Mouse (Mus musculus): ENCODE measurements at regions not wholly inside any gene's neighbourhood (a gene's known extent, or its start where the extent isn't known, plus 50 kb on each side); places are given as distances from the start of the nearest gene placed in this dataset.

- H3K9me3 ChIP-seq: no peaks in the 10 kb centered on the region
- H3K4me3 ChIP-seq (replicated peaks): no peak overlapping the region
- no peak overlapping the region for H3K27ac ChIP-seq
- 63% methylated on average over 3 of the region's 3 CpGs for WGBS
- H3K4me2 ChIP-seq: no peak overlapping the region
- 0 out of 2 replicates have a peak, but pooled peaks cover 2% of the 10 kb centered on the region for H3K4me1 ChIP-seq
- no peaks in the 10 kb centered on the region for H3K36me3 ChIP-seq
- no peaks in the 10 kb centered on the region for H3K27me3 ChIP-seq (replicated peaks)
- H3K9ac ChIP-seq: no peak overlapping the region
- no peak for ATAC-seq (ENCODE audit: insufficient read depth, low FRiP score, low read depth)
Measured at GRCm38 (mm10) chr10:17531021-17531420, 192.0 kb upstream of the Cited2 start.

- 93% methylated on average over 6 of the region's 6 CpGs for WGBS
- ATAC-seq (ENCODE audit: insufficient read depth, low FRiP score, low read depth): no peak
- H3K9me3 ChIP-seq: no peaks in the 10 kb centered on the region
- no peak overlapping the region for H3K4me2 ChIP-seq
- H3K4me1 ChIP-seq: no peaks in the 10 kb centered on the region
- H3K27me3 ChIP-seq (replicated peaks): no peaks in the 10 kb centered on the region
- H3K4me3 ChIP-seq (replicated peaks): no peak overlapping the region
- H3K27ac ChIP-seq: no peak overlapping the region
- H3K36me3 ChIP-seq: no peaks in the 10 kb centered on the region
- no peak overlapping the region for H3K9ac ChIP-seq
Measured at GRCm38 (mm10) chr10:17538944-17539533, 184.0 kb upstream of the Cited2 start.

- Histone ChIP-seq H3K9me3 (no peaks in the 10 kb centered on the region), H3K36me3 (no peaks in the 10 kb centered on the region), H3K4me2 (no peak overlapping the region), H3K9ac (no peak overlapping the region), H3K27me3 (replicated peaks) (no peaks in the 10 kb centered on the region), H3K4me1 (no peaks in the 10 kb centered on the region), H3K4me3 (replicated peaks) (no peak overlapping the region), H3K27ac (no peak overlapping the region)
- WGBS: 61% methylated on average over 6 of the region's 6 CpGs
- ATAC-seq (ENCODE audit: insufficient read depth, low FRiP score, low read depth): no peak
Measured at GRCm38 (mm10) chr10:17540404-17541375, 182.3 kb upstream of the Cited2 start.

- no peak for ATAC-seq (ENCODE audit: insufficient read depth, low FRiP score, low read depth)
- Histone ChIP-seq H3K4me3 (replicated peaks) (no peak overlapping the region), H3K27me3 (replicated peaks) (no peaks in the 10 kb centered on the region), H3K4me1 (no peaks in the 10 kb centered on the region), H3K4me2 (no peak overlapping the region), H3K9ac (no peak overlapping the region), H3K36me3 (no peaks in the 10 kb centered on the region), H3K27ac (no peak overlapping the region), H3K9me3 (no peaks in the 10 kb centered on the region)
- WGBS: 68% methylated on average over 8 of the region's 8 CpGs
Measured at GRCm38 (mm10) chr10:17542104-17542846, 180.7 kb upstream of the Cited2 start.

- Histone ChIP-seq H3K4me1 (no peaks in the 10 kb centered on the region), H3K4me3 (replicated peaks) (no peak overlapping the region), H3K36me3 (no peaks in the 10 kb centered on the region), H3K27me3 (replicated peaks) (no peaks in the 10 kb centered on the region), H3K9me3 (no peaks in the 10 kb centered on the region), H3K9ac (no peak overlapping the region), H3K27ac (no peak overlapping the region), H3K4me2 (no peak overlapping the region)
- ATAC-seq (ENCODE audit: insufficient read depth, low FRiP score, low read depth): no peak
- 66% methylated on average over 5 of the region's 5 CpGs for WGBS
Measured at GRCm38 (mm10) chr10:17542847-17543421, 180.1 kb upstream of the Cited2 start.

- Histone ChIP-seq H3K4me1 (no peaks in the 10 kb centered on the region), H3K4me3 (replicated peaks) (no peak overlapping the region), H3K9ac (no peak overlapping the region), H3K4me2 (no peak overlapping the region), H3K9me3 (no peaks in the 10 kb centered on the region), H3K27me3 (replicated peaks) (no peaks in the 10 kb centered on the region), H3K27ac (no peak overlapping the region), H3K36me3 (no peaks in the 10 kb centered on the region)
- no peak for ATAC-seq (ENCODE audit: insufficient read depth, low FRiP score, low read depth)
Measured at GRCm38 (mm10) chr10:17545291-17545690, 177.7 kb upstream of the Cited2 start.

- WGBS: 94% methylated on average over 3 of the region's 3 CpGs
- Histone ChIP-seq H3K4me3 (replicated peaks) (no peak overlapping the region), H3K27me3 (replicated peaks) (no peaks in the 10 kb centered on the region), H3K4me1 (no peaks in the 10 kb centered on the region), H3K9me3 (no peaks in the 10 kb centered on the region), H3K36me3 (no peaks in the 10 kb centered on the region), H3K27ac (no peak overlapping the region), H3K4me2 (no peak overlapping the region), H3K9ac (no peak overlapping the region)
- no peak for ATAC-seq (ENCODE audit: insufficient read depth, low FRiP score, low read depth)
Measured at GRCm38 (mm10) chr10:17547986-17548385, 175.0 kb upstream of the Cited2 start.

- Histone ChIP-seq H3K4me2 (no peak overlapping the region), H3K4me3 (replicated peaks) (no peak overlapping the region), H3K4me1 (no peaks in the 10 kb centered on the region), H3K36me3 (no peaks in the 10 kb centered on the region), H3K27me3 (replicated peaks) (no peaks in the 10 kb centered on the region), H3K9me3 (no peaks in the 10 kb centered on the region), H3K27ac (no peak overlapping the region), H3K9ac (no peak overlapping the region)
- ATAC-seq (ENCODE audit: insufficient read depth, low FRiP score, low read depth): no peak
- WGBS: 70% methylated on average over 14 of the region's 14 CpGs
Measured at GRCm38 (mm10) chr10:17548629-17549580, 174.1 kb upstream of the Cited2 start.

GRCm38 (mm10) chr10:17549711-17550637, 173.0 kb upstream of the Cited2 start:
- 80% methylated on average over 6 of the region's 6 CpGs for WGBS
- H3K27ac ChIP-seq: no peak overlapping the region
- no peaks in the 10 kb centered on the region for H3K36me3 ChIP-seq

GRCm38 (mm10) chr10:17550638-17551013, 172.4 kb upstream of the Cited2 start:
- no peak for ATAC-seq (ENCODE audit: insufficient read depth, low FRiP score, low read depth)
- Histone ChIP-seq H3K9me3 (no peaks in the 10 kb centered on the region), H3K27ac (no peak overlapping the region), H3K9ac (no peak overlapping the region), H3K4me3 (replicated peaks) (no peak overlapping the region), H3K4me2 (no peak overlapping the region), H3K4me1 (no peaks in the 10 kb centered on the region), H3K36me3 (no peaks in the 10 kb centered on the region), H3K27me3 (replicated peaks) (no peaks in the 10 kb centered on the region)
- 91% methylated on average over 6 of the region's 6 CpGs for WGBS

More at GRCm38 (mm10) chr10:17549711-17550637, 173.0 kb upstream of the Cited2 start:
- Histone ChIP-seq H3K4me2 (no peak overlapping the region), H3K9me3 (no peaks in the 10 kb centered on the region), H3K27me3 (replicated peaks) (no peaks in the 10 kb centered on the region), H3K9ac (no peak overlapping the region), H3K4me1 (no peaks in the 10 kb centered on the region), H3K4me3 (replicated peaks) (no peak overlapping the region)
- ATAC-seq (ENCODE audit: insufficient read depth, low FRiP score, low read depth): no peak

Data from stomach, embryonic 15.5 days (tissue).